Mouse (Mus musculus) small intestine, adult 2 months (tissue): ENCODE results near the gene A630076J17Rik.

Experiments used
- CTCF ChIP-seq: fragments of 200-500 bp; IDR thresholded peaks from 2 replicates; pipeline ENCODE4 v1.5.1; 2012; ENCODE audit warnings: low read depth, mild to moderate bottlenecking, control low read depth, inconsistent platforms, low read length, moderate library complexity, mixed read lengths; ENCODE audit not compliant: insufficient replicate concordance, insufficient read length; ENCODE audit errors: extremely low read depth
- POLR2A ChIP-seq: fragments of 200-500 bp; IDR thresholded peaks from 2 replicates; pipeline ENCODE4 v1.6.1; 2012; ENCODE audit warnings: low read depth, mild to moderate bottlenecking, control low read depth, inconsistent platforms, low read length, moderate library complexity

GRCm38 (mm10) chr3:107252035-107252434, 21.6 kb downstream of the A630076J17Rik start:
- no peak for TF ChIP-seq POLR2A
- TF ChIP-seq CTCF, result no peak
